Mouse (Mus musculus): Measurements from ENCODE around the gene Rpf1. TPM values are rescaled to one million over a fixed set of nuclear protein-coding genes. Genes with fewer than 3 reads are reported as not detected.

Gene Rpf1
- polyA plus RNA-seq, 1 experiment from 2014 or later, result 55.3 TPM

GRCm38 (mm10) chr3:146543632-146544031 lies 22.4 kb upstream of the Rpf1 start:
- no peak for ATAC-seq (ENCODE audit: low FRiP score)
- no peaks in the 10 kb centered on the region for H3K36me3 ChIP-seq
- WGBS, result 28% methylated on average over 1 of the region's 1 CpGs

GRCm38 (mm10) chr3:146540521-146541273 lies 19.5 kb upstream of the Rpf1 start:
- ATAC-seq (ENCODE audit: low FRiP score), result no peak

More at GRCm38 (mm10) chr3:146543632-146544031, 22.4 kb upstream of the Rpf1 start:
- Histone ChIP-seq H3K27ac (no peak overlapping the region), H3K9me3 (replicated peaks) (no peaks in the 10 kb centered on the region), H3K4me1 (no peaks in the 10 kb centered on the region), H3K9ac (no peak overlapping the region), H3K4me3 (no peak overlapping the region), H3K4me2 (replicated peaks) (no peak overlapping the region), H3K27me3 (no peaks in the 10 kb centered on the region)

DNA sequence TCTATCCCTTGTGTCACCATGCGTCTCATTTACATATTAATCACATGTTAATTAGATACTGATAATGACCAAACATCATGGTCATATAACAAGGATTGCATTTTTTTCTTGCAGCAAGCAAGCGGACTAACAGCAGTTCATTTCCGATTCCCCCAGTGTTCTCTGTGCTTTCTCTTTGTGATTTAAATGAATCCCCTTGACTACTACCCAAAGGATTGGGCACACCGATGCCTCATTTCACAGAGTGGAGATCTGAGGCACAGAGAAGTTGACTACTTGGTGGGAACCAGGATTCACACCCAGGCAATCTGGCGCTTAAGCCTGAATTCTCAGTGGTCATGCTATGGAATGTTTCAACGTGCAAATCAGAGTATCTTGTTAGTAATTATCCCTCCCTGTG lies 13.8 kb upstream of the Rpf1 start:
- WGBS, result 61% methylated on average over 6 of the region's 6 CpGs
- no peak overlapping the region for H3K4me2 ChIP-seq (replicated peaks)
- no peak overlapping the region for H3K27ac ChIP-seq
- H3K4me3 ChIP-seq, result no peak overlapping the region
- no peak overlapping the region for H3K9ac ChIP-seq
- H3K4me1 ChIP-seq, result no peaks in the 10 kb centered on the region
- no peak for ATAC-seq (ENCODE audit: low FRiP score)
- H3K27me3 ChIP-seq, result no peaks in the 10 kb centered on the region
- H3K9me3 ChIP-seq (replicated peaks), result no peaks in the 10 kb centered on the region
- H3K36me3 ChIP-seq, result no peaks in the 10 kb centered on the region

More at GRCm38 (mm10) chr3:146540521-146541273, 19.5 kb upstream of the Rpf1 start:
- Histone ChIP-seq H3K27me3 (no peaks in the 10 kb centered on the region), H3K9ac (no peak overlapping the region), H3K36me3 (no peaks in the 10 kb centered on the region), H3K4me3 (no peak overlapping the region), H3K27ac (no peak overlapping the region), H3K4me2 (replicated peaks) (no peak overlapping the region), H3K9me3 (replicated peaks) (no peaks in the 10 kb centered on the region), H3K4me1 (no peaks in the 10 kb centered on the region)
- 84% methylated on average over 4 of the region's 4 CpGs for WGBS

GRCm38 (mm10) chr3:146528335-146528734 lies 7.1 kb upstream of the Rpf1 start:
- Histone ChIP-seq H3K9me3 (replicated peaks) (no peaks in the 10 kb centered on the region), H3K27ac (no peak overlapping the region), H3K36me3 (no peaks in the 10 kb centered on the region), H3K9ac (no peak overlapping the region), H3K4me1 (no peaks in the 10 kb centered on the region), H3K4me2 (replicated peaks) (no peak overlapping the region), H3K27me3 (no peaks in the 10 kb centered on the region), H3K4me3 (no peak overlapping the region)
- ATAC-seq (ENCODE audit: low FRiP score), result no peak
- WGBS, result 41% methylated on average over 2 of the region's 2 CpGs

- Histone ChIP-seq H3K36me3 (peaks cover 17% of the 10 kb centered on the region; the same call in 1 of the 2 replicates), H3K27me3 (no peaks in the 10 kb centered on the region), H3K9ac (no peak overlapping the region; the same call in 1 of the 2 replicates), H3K27ac (peak overlapping the region; percentile 96), H3K9me3 (replicated peaks) (no peaks in the 10 kb centered on the region), H3K4me1 (peaks cover 11% of the 10 kb centered on the region), H3K4me3 (peak overlapping the region; percentile 77), H3K4me2 (replicated peaks) (peak overlapping the region; percentile 71)
- WGBS, result 14% methylated on average over 8 of the region's 8 CpGs
- ATAC-seq (ENCODE audit: low FRiP score), result no peak
Observed at GRCm38 (mm10) chr3:146521652-146522020, 407 bp upstream of the Rpf1 start.

DNA sequence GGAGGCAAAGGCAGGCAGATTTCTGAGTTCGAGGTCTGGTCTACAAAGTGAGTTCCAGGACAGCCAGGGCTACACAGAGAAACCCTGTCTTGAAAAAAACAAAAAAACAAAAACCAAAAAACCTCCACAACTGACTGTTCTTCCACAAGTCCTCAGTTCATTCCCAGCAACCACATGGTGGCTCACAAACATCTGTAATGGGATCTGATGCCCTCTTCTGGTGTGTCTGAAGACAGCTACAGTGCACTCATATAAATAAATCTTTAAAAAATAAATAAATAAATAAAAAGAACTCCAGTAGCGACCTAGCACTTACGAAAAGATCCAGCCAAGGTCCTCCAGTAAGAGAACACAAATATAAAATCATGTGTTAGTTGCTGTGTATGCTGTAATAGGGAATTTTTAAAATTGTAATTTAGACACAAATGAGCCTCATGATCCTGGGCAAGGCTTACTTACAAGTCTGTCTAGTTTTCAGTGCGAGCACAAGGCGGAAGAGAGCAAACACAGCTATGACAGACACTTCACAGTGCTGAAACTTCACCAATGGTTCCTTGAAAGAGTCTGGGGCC lies 917 bp downstream of the Rpf1 start:
- Histone ChIP-seq H3K9me3 (replicated peaks) (no peaks in the 10 kb centered on the region), H3K4me1 (peaks cover 11% of the 10 kb centered on the region), H3K36me3 (peaks cover 24% of the 10 kb centered on the region; the same call in 1 of the 2 replicates), H3K27me3 (no peaks in the 10 kb centered on the region), H3K9ac (peak overlapping the region; percentile 85), H3K4me3 (peak overlapping the region; percentile 77), H3K27ac (peak overlapping the region; percentile 96), H3K4me2 (replicated peaks) (peak overlapping the region; percentile 71)
- WGBS, result 46% methylated on average over 5 of the region's 5 CpGs
- peak; percentile 1; the same call in 1 of the 2 replicates for ATAC-seq (ENCODE audit: low FRiP score)

DNA sequence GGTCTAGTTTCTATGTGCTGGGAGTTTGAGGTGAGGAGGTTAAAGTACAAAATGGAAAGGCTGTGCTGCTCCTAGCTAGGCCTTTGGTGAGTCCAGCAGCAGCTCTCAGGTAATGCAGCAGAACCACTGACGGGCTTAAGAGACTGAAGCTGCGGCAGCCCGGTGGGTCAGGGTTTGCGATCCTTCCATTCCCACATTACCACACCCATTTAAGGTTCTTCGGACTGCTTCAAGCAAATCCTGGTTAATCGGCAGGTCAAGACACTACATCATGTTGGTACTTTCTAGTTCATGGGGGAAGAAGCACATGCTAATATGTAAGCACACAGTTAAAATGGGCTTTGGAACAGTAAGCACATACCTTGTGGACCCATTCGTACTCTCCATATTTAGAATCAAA lies 14.5 kb downstream of the Rpf1 start:
- peaks cover 55% of the 10 kb centered on the region for H3K36me3 ChIP-seq
- no peak for ATAC-seq (ENCODE audit: low FRiP score)
- H3K4me3 ChIP-seq, result no peak overlapping the region
- WGBS, result 94% methylated on average over 7 of the region's 7 CpGs
- no peaks in the 10 kb centered on the region for H3K9me3 ChIP-seq (replicated peaks)
- no peak overlapping the region for H3K27ac ChIP-seq
- H3K4me1 ChIP-seq, result peaks cover 8% of the 10 kb centered on the region
- no peaks in the 10 kb centered on the region for H3K27me3 ChIP-seq
- H3K9ac ChIP-seq, result no peak overlapping the region
- H3K4me2 ChIP-seq (replicated peaks), result no peak overlapping the region

DNA sequence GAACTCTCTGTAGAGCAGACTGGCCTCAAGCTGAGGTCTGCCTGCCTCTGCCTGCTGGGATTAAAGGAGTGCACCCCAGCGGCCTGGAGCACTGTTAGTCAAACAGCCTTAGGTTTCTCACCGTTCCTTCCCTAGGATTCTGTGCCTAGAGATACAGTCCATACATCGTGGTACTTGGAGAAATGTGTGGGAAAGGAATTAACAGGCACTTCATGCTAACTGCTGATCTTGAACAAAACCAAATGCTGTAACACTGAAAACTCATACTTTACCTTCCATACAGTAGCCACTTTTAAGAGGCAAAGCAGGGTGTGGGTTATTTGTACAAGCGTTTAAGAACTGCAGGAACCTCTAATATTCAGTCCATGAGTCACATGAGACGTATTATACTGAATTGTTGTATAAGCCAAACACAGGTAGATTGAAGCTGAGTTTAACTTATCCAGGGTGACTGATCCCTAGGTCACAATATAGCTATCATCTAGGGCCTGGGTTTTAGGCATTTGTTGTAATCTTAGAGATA lies 19.6 kb downstream of the Rpf1 start:
- peak overlapping the region; percentile 72 for H3K4me3 ChIP-seq
- peaks cover 18% of the 10 kb centered on the region for H3K4me1 ChIP-seq
- no peak overlapping the region for H3K9ac ChIP-seq
- no peaks in the 10 kb centered on the region for H3K9me3 ChIP-seq (replicated peaks)
- peaks cover 16% of the 10 kb centered on the region for H3K36me3 ChIP-seq
- 61% methylated on average over 5 of the region's 5 CpGs for WGBS
- H3K27me3 ChIP-seq, result no peaks in the 10 kb centered on the region
- no peak for ATAC-seq (ENCODE audit: low FRiP score)
- H3K4me2 ChIP-seq (replicated peaks), result peak overlapping the region; percentile 66
- no peak overlapping the region for H3K27ac ChIP-seq

GRCm38 (mm10) chr3:146500810-146501201 lies 20.4 kb downstream of the Rpf1 start:
- peaks cover 18% of the 10 kb centered on the region for H3K4me1 ChIP-seq
- H3K27me3 ChIP-seq, result no peaks in the 10 kb centered on the region
- H3K9ac ChIP-seq, result peak overlapping the region; percentile 85
- peak overlapping the region; percentile 66 for H3K4me2 ChIP-seq (replicated peaks)
- 6% methylated on average over 5 of the region's 5 CpGs for WGBS
- peak overlapping the region; percentile 82; the same call in 1 of the 2 replicates for H3K27ac ChIP-seq
- ATAC-seq (ENCODE audit: low FRiP score), result no peak
- no peaks in the 10 kb centered on the region for H3K9me3 ChIP-seq (replicated peaks)
- peak overlapping the region; percentile 72 for H3K4me3 ChIP-seq
- peaks cover 10% of the 10 kb centered on the region for H3K36me3 ChIP-seq

GRCm38 (mm10) chr3:146500003-146500809 lies 21.0 kb downstream of the Rpf1 start:
- Histone ChIP-seq H3K4me3 (peak overlapping the region; percentile 72), H3K27me3 (no peaks in the 10 kb centered on the region), H3K4me1 (peaks cover 18% of the 10 kb centered on the region), H3K9ac (peak overlapping the region; percentile 85), H3K27ac (peak overlapping the region; percentile 82), H3K9me3 (replicated peaks) (no peaks in the 10 kb centered on the region), H3K36me3 (peaks cover 5% of the 10 kb centered on the region), H3K4me2 (replicated peaks) (peak overlapping the region; percentile 66)
- WGBS, result under 1% methylated on average over 56 of the region's 57 CpGs
- no peak; the same call in none of the 2 replicates for ATAC-seq (ENCODE audit: low FRiP score)

GRCm38 (mm10) chr3:146499431-146500002 lies 21.7 kb downstream of the Rpf1 start, which contains the start of the genes Spata1 and Gng5:
Gene Spata1 (minus strand): TSS chr3:146499753.
Gene Gng5 (plus strand): TSS chr3:146499807.
- Histone ChIP-seq H3K36me3 (peaks cover 5% of the 10 kb centered on the region), H3K4me2 (replicated peaks) (peak within 1 kb of the TSS; percentile 66), H3K27me3 (no peaks in the 10 kb centered on the region), H3K4me1 (peaks cover 18% of the 10 kb centered on the region), H3K4me3 (peak within 1 kb of the TSS; percentile 72), H3K9ac (peak within 1 kb of the TSS; percentile 85), H3K27ac (peak within 1 kb of the TSS; percentile 82), H3K9me3 (replicated peaks) (no peaks in the 10 kb centered on the region)
- under 1% methylated on average over 66 of the region's 88 CpGs for WGBS
- peak; percentile 93 for ATAC-seq (ENCODE audit: low FRiP score)

Data from hindbrain, embryonic 12.5 days (tissue).